Mouse (Mus musculus): ENCODE measurements at regions not wholly inside any gene's neighbourhood (a gene's known extent, or its start where the extent isn't known, plus 50 kb on each side); places are given as distances from the start of the nearest gene placed in this dataset.

DNA sequence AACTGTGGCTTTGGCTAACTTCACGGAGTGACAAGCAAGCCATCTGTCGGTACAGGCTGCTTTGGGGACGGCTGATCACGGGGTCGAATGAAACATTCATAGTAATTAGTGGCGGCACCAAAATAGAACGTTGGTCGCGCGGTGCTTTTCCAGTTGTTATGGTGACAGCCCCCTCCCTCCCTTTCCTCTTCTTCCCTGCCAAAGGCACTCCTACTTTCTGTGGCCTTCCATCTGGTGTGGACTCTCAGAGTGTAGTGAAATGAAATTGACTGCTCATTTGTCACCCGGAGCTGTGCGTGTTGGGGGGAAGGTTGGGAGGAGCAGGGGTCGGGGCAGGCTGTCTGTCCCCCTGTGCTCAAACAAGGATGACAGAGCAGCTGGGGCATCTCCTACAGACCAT, 153.5 kb downstream of the Ddx11 start:
- TF ChIP-seq CTCF (IDR thresholded peaks at IDR 0.05; ENCODE audit: control insufficient read depth, insufficient read depth, insufficient read length) (no peak), CEBPB (IDR thresholded peaks at IDR 0.05; ENCODE audit: low read depth) (no peak), MAX (IDR thresholded peaks at IDR 0.05) (no peak), USF1 (IDR thresholded peaks at IDR 0.05; ENCODE audit: low read depth) (no peak), FOSL1 (IDR thresholded peaks at IDR 0.05; ENCODE audit: insufficient read depth, low read length, poor library complexity, severe bottlenecking) (no peak)
